8 mouse cellular contexts compared by ENCODE assay signal in the genomic region with DNA sequence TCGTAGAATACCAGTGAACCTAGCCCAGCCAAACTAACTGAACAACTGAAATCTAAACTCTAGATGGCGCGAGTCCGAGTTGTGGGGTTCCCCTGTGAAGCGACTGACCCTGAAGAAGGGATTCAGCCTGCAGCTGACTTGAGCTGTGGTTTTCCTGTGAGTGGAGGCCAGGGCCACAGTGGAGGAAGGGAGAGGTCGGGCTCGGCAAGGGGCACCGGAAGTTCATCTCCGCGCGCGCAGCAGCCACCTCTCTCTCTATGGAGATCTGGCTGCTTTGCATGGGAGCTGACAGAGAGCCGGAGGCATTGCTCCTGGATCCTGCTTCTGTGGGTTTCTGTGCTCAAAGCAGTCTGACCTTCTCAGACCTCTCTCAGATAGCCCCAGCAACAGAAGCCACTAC. TPM values are rescaled to one million over a fixed set of nuclear protein-coding genes. Genes with fewer than 3 reads are reported as not detected.
DNase-seq lines count a peak whose midpoint lies in the region; ATAC-seq and TF ChIP-seq lines count a peak whose summit lies in the region.

No protein-coding gene starts in this region.

- TF ChIP-seq POLR2A in heart, adult 2 months (IDR thresholded peaks at IDR 0.05; ENCODE audit: insufficient read depth, low read depth, low read length), result no peak

- H3K4me3 ChIP-seq in heart, adult 2 months, result peak overlapping the region; percentile 15; the same call in 1 of the 2 replicates
- H3K4me3 ChIP-seq in intestine, postnatal 0 days (ENCODE audit: low read depth, low read length), result no peak overlapping the region
- H3K4me3 ChIP-seq in neural tube, embryonic 12.5 days, result no peak overlapping the region

- no peak overlapping the region for H3K4me2 ChIP-seq in intestine, postnatal 0 days (replicated peaks; ENCODE audit: low read depth)
- H3K4me2 ChIP-seq in neural tube, embryonic 12.5 days (replicated peaks), result peak overlapping the region; percentile 36; the same call in 1 of the 2 replicates

- peak; percentile 84 for TF ChIP-seq EP300 in heart, adult 2 months (IDR thresholded peaks at IDR 0.05; ENCODE audit: insufficient read depth, low read depth, low read length)

- no peaks in the 10 kb centered on the region for H3K27me3 ChIP-seq in heart, adult 2 months (ENCODE audit: control insufficient read depth, insufficient read depth, low read length)
- H3K27me3 ChIP-seq in intestine, postnatal 0 days (replicated peaks; ENCODE audit: control insufficient read depth, insufficient read depth, low read length), result no peaks in the 10 kb centered on the region
- no peaks in the 10 kb centered on the region for H3K27me3 ChIP-seq in neural tube, embryonic 12.5 days (replicated peaks)

- H3K27ac ChIP-seq in heart, adult 2 months, result peak overlapping the region; percentile 67
- H3K27ac ChIP-seq in intestine, postnatal 0 days (ENCODE audit: low read depth, low read length), result peak overlapping the region; percentile 80
- H3K27ac ChIP-seq in neural tube, embryonic 12.5 days, result no peak overlapping the region

- no peak for ATAC-seq in intestine, postnatal 0 days
- ATAC-seq in neural tube, embryonic 12.5 days (ENCODE audit: low FRiP score, low read depth), result no peak

- DNase-seq in CD4-positive, CD25-positive, alpha-beta regulatory T cell, adult 2 months (ENCODE audit: low read depth, low spot score), result peak; percentile 75
- peak; percentile 72 for DNase-seq in adrenal gland, adult 8-10 months
- DNase-seq in heart, adult 2 months, result peak; percentile 79 to 89
- peak; percentile 85 to 86 for DNase-seq in lung, adult 18-20 months
- no peak for DNase-seq in left cerebral cortex, adult 11 months (ENCODE audit: low spot score)
- DNase-seq in cerebellum, postnatal 36 days, result no peak

- no peak overlapping the region for H3K9ac ChIP-seq in heart, adult 2 months (ENCODE audit: low read depth, low read length)
- H3K9ac ChIP-seq in intestine, postnatal 0 days (ENCODE audit: low read depth, low read length), result no peak overlapping the region
- H3K9ac ChIP-seq in neural tube, embryonic 12.5 days, result no peak overlapping the region

- intact Hi-C loops in heart, adult 2 months (cut with DNase I), result loop anchor here (1.0 to 10.0 kb wide), 2 partner anchors 12 to 288 kb away; no protein-coding TSS in a partner anchor

- H3K9me3 ChIP-seq in intestine, postnatal 0 days (ENCODE audit: control insufficient read depth), result no peaks in the 10 kb centered on the region
- H3K9me3 ChIP-seq in neural tube, embryonic 12.5 days, result peaks cover 5% of the 10 kb centered on the region; the same call in 1 of the 2 replicates

- H3K4me1 ChIP-seq in heart, adult 2 months (ENCODE audit: control insufficient read depth, insufficient read depth, low read length), result peaks cover 32% of the 10 kb centered on the region
- peaks cover 8% of the 10 kb centered on the region for H3K4me1 ChIP-seq in intestine, postnatal 0 days (replicated peaks; ENCODE audit: control insufficient read depth, insufficient read depth, low read length)
- 0 out of 2 replicates have a peak, but pooled peaks cover 3% of the 10 kb centered on the region for H3K4me1 ChIP-seq in neural tube, embryonic 12.5 days

- TF ChIP-seq CTCF in heart, adult 2 months (IDR thresholded peaks at IDR 0.05), result peak; percentile 60
- TF ChIP-seq CTCF in intestine, postnatal 0 days (IDR thresholded peaks at IDR 0.05; ENCODE audit: low read depth), result peak; percentile 56

- 14% methylated on average over 13 of the region's 13 CpGs for WGBS in heart, adult 2 months
- WGBS in intestine, postnatal 0 days, result 43% methylated on average over 13 of the region's 13 CpGs
- 30% methylated on average over 13 of the region's 13 CpGs for WGBS in neural tube, embryonic 12.5 days

- H3K79me2 ChIP-seq in heart, adult 2 months (replicated peaks; ENCODE audit: control insufficient read depth, insufficient read depth, low read length), result no peaks in the 10 kb centered on the region

- peaks cover 10% of the 10 kb centered on the region; the same call in 1 of the 2 replicates for H3K36me3 ChIP-seq in heart, adult 2 months (ENCODE audit: control insufficient read depth, insufficient read depth, low read length)
- H3K36me3 ChIP-seq in intestine, postnatal 0 days (ENCODE audit: control insufficient read depth, insufficient read depth), result peaks cover 8% of the 10 kb centered on the region
- no peaks in the 10 kb centered on the region for H3K36me3 ChIP-seq in neural tube, embryonic 12.5 days

RNA-seq across cellular contexts. Expression of a gene that starts 7.6 kb away (rescaled TPM):
- total RNA-seq in adrenal gland, adult 8-10 months (2022), result under 1 TPM; 0.17 to 0.62 (median 0.36) TPM
- total RNA-seq in heart, adult 2 months (2021), result under 1 TPM; 0.39 to 0.52 TPM
- 0.26 and 0.53 TPM in 2 replicates for polyA plus RNA-seq in heart, adult 2 months (2012; rRNA removed)
- 0.77 and 1.3 TPM in 2 replicates for polyA plus RNA-seq in intestine, postnatal 0 days (2015; fragmentation: Nextera tagmentation; extraction: Ambion mirVana)
- polyA plus RNA-seq in neural tube, embryonic 12.5 days (2016; fragmentation: Nextera tagmentation; extraction: Ambion mirVana), result 2.3 and 2.5 TPM in 2 replicates

RNA-seq across cellular contexts. Expression of a gene that starts 13.1 kb away (rescaled TPM):
- total RNA-seq in adrenal gland, adult 8-10 months (2022), result 10 to 100 TPM; 68.5 to 90.2 (median 77.9) TPM
- 10 to 100 TPM; 65.5 to 77.8 TPM for total RNA-seq in heart, adult 2 months (2021)
- polyA plus RNA-seq in heart, adult 2 months (2012; rRNA removed), result 131 and 152 TPM in 2 replicates
- 339 and 374 TPM in 2 replicates for polyA plus RNA-seq in intestine, postnatal 0 days (2015; fragmentation: Nextera tagmentation; extraction: Ambion mirVana)
- polyA plus RNA-seq in neural tube, embryonic 12.5 days (2016; fragmentation: Nextera tagmentation; extraction: Ambion mirVana), result 105 and 131 TPM in 2 replicates

RNA-seq across cellular contexts. Expression of a gene that starts 31.4 kb away (rescaled TPM):
- total RNA-seq in adrenal gland, adult 8-10 months (2022), result 1 to 10 TPM; 1.5 to 6.6 (median 3.6) TPM
- under 1 TPM; 0.36 to 0.47 TPM for total RNA-seq in heart, adult 2 months (2021)
- polyA plus RNA-seq in heart, adult 2 months (2012; rRNA removed), result 2.1 and 3.8 TPM in 2 replicates
- polyA plus RNA-seq in intestine, postnatal 0 days (2015; fragmentation: Nextera tagmentation; extraction: Ambion mirVana), result 73.4 and 93.7 TPM in 2 replicates
- polyA plus RNA-seq in neural tube, embryonic 12.5 days (2016; fragmentation: Nextera tagmentation; extraction: Ambion mirVana), result 83.5 and 84.1 TPM in 2 replicates

RNA-seq across cellular contexts. Expression of a gene that starts 37.8 kb away (rescaled TPM):
- total RNA-seq in adrenal gland, adult 8-10 months (2022), result 10 to 100 TPM in 1 of 4 experiments, 1 to 10 TPM in 3; 5.2 to 11.3 (median 6.2) TPM
- 1 to 10 TPM; 1.2 to 2.3 TPM for total RNA-seq in heart, adult 2 months (2021)
- polyA plus RNA-seq in heart, adult 2 months (2012; rRNA removed), result 6.8 and 7.0 TPM in 2 replicates
- polyA plus RNA-seq in intestine, postnatal 0 days (2015; fragmentation: Nextera tagmentation; extraction: Ambion mirVana), result 1.8 and 2.1 TPM in 2 replicates
- 0.19 TPM in 1 of 2 replicates, not detected in the other for polyA plus RNA-seq in neural tube, embryonic 12.5 days (2016; fragmentation: Nextera tagmentation; extraction: Ambion mirVana)

RNA-seq across cellular contexts. Expression of a gene that starts 42.8 kb away (rescaled TPM):
- total RNA-seq in adrenal gland, adult 8-10 months (2022), result 1 to 10 TPM in 1 of 4 experiments, under 1 TPM in 2, not detected in 1; 0.38 to 1.1 (median 0.43) TPM
- total RNA-seq in heart, adult 2 months (2021), result not detected
- polyA plus RNA-seq in heart, adult 2 months (2012; rRNA removed), result not detected in 2 replicates
- polyA plus RNA-seq in intestine, postnatal 0 days (2015; fragmentation: Nextera tagmentation; extraction: Ambion mirVana), result 0.44 and 0.53 TPM in 2 replicates
- 0.31 and 0.58 TPM in 2 replicates for polyA plus RNA-seq in neural tube, embryonic 12.5 days (2016; fragmentation: Nextera tagmentation; extraction: Ambion mirVana)

Comparison
In these comparisons a context has a peak if more than half of its experiments do, and no peak if none do; other contexts are left out.
1. DNase-seq: peak in CD4-positive, CD25-positive, alpha-beta regulatory T cell, adult 2 months (single experiment), adrenal gland, adult 8-10 months (single experiment), heart, adult 2 months (2 of 2) and lung, adult 18-20 months (2 of 2); none in left cerebral cortex, adult 11 months (single experiment) and cerebellum, postnatal 36 days (0 of 2).
2. RNA of a gene that starts 31.4 kb away (polyA plus RNA-seq): 83.5 to 84.1 TPM in neural tube, embryonic 12.5 days and 73.4 to 93.7 TPM in intestine, postnatal 0 days; 2.1 to 3.8 TPM in heart, adult 2 months; every median in the first group is over 10 times any median in the second.